Mouse (Mus musculus) heart, adult 2 months (tissue): ENCODE results near the gene A630001G21Rik.

Experiments
- CTCF ChIP-seq: fragments of 200-600 bp; IDR thresholded peaks from 2 replicates; pipeline ENCODE4 v1.8.1; 2022; ENCODE audit warnings: antibody characterized with exemption, mild to moderate bottlenecking, moderate library complexity
- EP300 ChIP-seq: fragments of 200-500 bp; IDR thresholded peaks from 2 replicates; pipeline ENCODE4 v1.6.1; 2011; ENCODE audit warnings: low read depth, low read length, control low read depth; ENCODE audit not compliant: insufficient read depth
- POLR2A ChIP-seq: fragments of 200-500 bp; IDR thresholded peaks from 2 replicates; pipeline ENCODE4 v1.6.1; 2011; ENCODE audit warnings: mild to moderate bottlenecking, low read depth, low read length, control low read depth; ENCODE audit not compliant: insufficient read depth

- TF ChIP-seq CTCF (no peak), POLR2A (no peak), EP300 (no peak)
Observed at GRCm38 (mm10) chr1:85749829-85750228, 28.6 kb downstream of the A630001G21Rik start.
